Mouse (Mus musculus) lung, adult 2 months (tissue): ENCODE measurements around the gene Fasn. TPM values are rescaled to one million over a fixed set of nuclear protein-coding genes. Genes with fewer than 3 reads are reported as not detected.
"Not testable (repeated sequence)": the region's sequence is repeated elsewhere in the genome, so short reads cannot be mapped to it uniquely, and the experiment has no call there.

Experiments used
- DNase-seq: peaks from one replicate; pipeline ENCODE4 v3.0.0; 2022
- H3K4me1 ChIP-seq: fragments of 200-500 bp; 2 replicates; pipeline ENCODE4 v1.6.1; 2011; ENCODE audit warnings: low read length; ENCODE audit not compliant: control insufficient read depth, insufficient read depth
- H3K4me3 ChIP-seq: fragments of 200-500 bp; replicated peaks from 2 replicates; pipeline ENCODE3; 2011; ENCODE audit warnings: low read depth, mild to moderate bottlenecking, control low read depth, low read length; ENCODE audit errors: extremely low read depth
- CTCF ChIP-seq: fragments of 200-500 bp; IDR thresholded peaks from 2 replicates; pipeline ENCODE4 v1.5.1; 2011; ENCODE audit warnings: mild to moderate bottlenecking, low read length, control low read depth; ENCODE audit not compliant: insufficient read depth
- POLR2A ChIP-seq: fragments of 200-500 bp; IDR thresholded peaks from 2 replicates; pipeline ENCODE4 v1.6.1; 2011; ENCODE audit warnings: low read depth, mild to moderate bottlenecking, control low read depth, low read length, borderline replicate concordance; ENCODE audit errors: extremely low read depth
- WGBS: fragments of 180-500 bp; shearing (Covaris S2); methylation state at CpG from one replicate; pipeline ENCODE4 v1.1.7; 2018; 5-methylcytosine and 5-hydroxymethylcytosine counted together
- polyA plus RNA-seq: library from polyadenylated mRNA; depleted of rRNA; stranded (reverse); fragments of >200 nt; gene quantifications from 2 replicates; pipeline ENCODE4 v1.2.3, GENCODE M21; 2012

Gene Fasn
- polyA plus RNA-seq, 1 experiment, result 1,388 TPM

- DNase-seq, result peak; percentile 87
Observed at GRCm38 (mm10) chr11:120784064-120784791, 40.1 kb downstream of the Fasn start, which contains the start of the genes Rfng and Gps1. TSS of gene Rfng (minus strand) at chr11:120784207. TSS of gene Gps1 (plus strand) at chr11:120784272.

GRCm38 (mm10) chr11:120783426-120784063, 40.8 kb downstream of the Fasn start:
- Histone ChIP-seq H3K4me1 (peaks cover 11% of the 10 kb centered on the region), H3K4me3 (peak overlapping the region; percentile 85)
- DNase-seq, result peak; percentile 32
- TF ChIP-seq CTCF (no peak), POLR2A (no peak)
- 1% methylated on average over 42 of the region's 42 CpGs for WGBS

More at GRCm38 (mm10) chr11:120784064-120784791, 40.1 kb downstream of the Fasn start, which contains the start of the genes Rfng and Gps1:
- WGBS, result under 1% methylated on average over 96 of the region's 107 CpGs
- TF ChIP-seq CTCF, result no peak
- 0 out of 2 replicates have a peak, but pooled peaks have one; percentile 40 for TF ChIP-seq POLR2A
- Histone ChIP-seq H3K4me3 (peak within 1 kb of the TSS; percentile 85), H3K4me1 (peaks cover 11% of the 10 kb centered on the region)

GRCm38 (mm10) chr11:120781361-120781760, 43.0 kb downstream of the Fasn start:
- not testable (repeated sequence) for DNase-seq, H3K4me3 ChIP-seq
- peaks cover 11% of the 10 kb centered on the region for H3K4me1 ChIP-seq
- WGBS, result 92% methylated on average over 6 of the region's 6 CpGs

GRCm38 (mm10) chr11:120779876-120780275, 44.5 kb downstream of the Fasn start:
- WGBS, result 94% methylated on average over 1 of the region's 1 CpGs
- peaks cover 6% of the 10 kb centered on the region for H3K4me1 ChIP-seq

GRCm38 (mm10) chr11:120777123-120777522, 47.2 kb downstream of the Fasn start:
- TF ChIP-seq POLR2A (no peak), CTCF (no peak)
- Histone ChIP-seq H3K4me1 (no peaks in the 10 kb centered on the region), H3K4me3 (no peak overlapping the region)
- WGBS, result 33% methylated on average over 6 of the region's 6 CpGs
- no peak for DNase-seq

More at GRCm38 (mm10) chr11:120779876-120780275, 44.5 kb downstream of the Fasn start:
- TF ChIP-seq POLR2A (no peak), CTCF (no peak)
- no peak for DNase-seq
- H3K4me3 ChIP-seq, result no peak overlapping the region

GRCm38 (mm10) chr11:120775774-120776469, 48.4 kb downstream of the Fasn start:
- Histone ChIP-seq H3K4me3 (no peak overlapping the region), H3K4me1 (no peaks in the 10 kb centered on the region)
- 20% methylated on average over 15 of the region's 15 CpGs for WGBS
- DNase-seq, result peak; percentile 97
- TF ChIP-seq CTCF (peak; percentile 100), POLR2A (peak; percentile 33; the same call in 1 of the 2 replicates)

- 89% methylated on average over 7 of the region's 7 CpGs for WGBS
- TF ChIP-seq CTCF (no peak), POLR2A (no peak)
- DNase-seq, result no peak
- H3K4me1 ChIP-seq, result no peaks in the 10 kb centered on the region
- no peak overlapping the region for H3K4me3 ChIP-seq
Observed at GRCm38 (mm10) chr11:120773463-120774190, 50.7 kb downstream of the Fasn start.

- 0 out of 2 replicates have a peak, but pooled peaks cover 2% of the 10 kb centered on the region for H3K4me1 ChIP-seq
- H3K4me3 ChIP-seq, result no peak overlapping the region
- no peak for TF ChIP-seq POLR2A
- no peak for TF ChIP-seq CTCF
- 89% methylated on average over 3 of the region's 3 CpGs for WGBS
- DNase-seq, result no peak
Observed at GRCm38 (mm10) chr11:120772749-120773148, 51.6 kb downstream of the Fasn start.

GRCm38 (mm10) chr11:120768206-120768605, 56.1 kb downstream of the Fasn start:
- TF ChIP-seq CTCF (no peak), POLR2A (no peak)
- Histone ChIP-seq H3K4me1 (0 out of 2 replicates have a peak, but pooled peaks cover 2% of the 10 kb centered on the region), H3K4me3 (no peak overlapping the region)
- WGBS, result 57% methylated on average over 1 of the region's 1 CpGs
- no peak for DNase-seq

GRCm38 (mm10) chr11:120767023-120767422, 57.3 kb downstream of the Fasn start:
- H3K4me1 ChIP-seq, DNase-seq, H3K4me3 ChIP-seq: not testable (repeated sequence)
- 56% methylated on average over 5 of the region's 7 CpGs for WGBS

- not testable (repeated sequence) for H3K4me1 ChIP-seq, H3K4me3 ChIP-seq, DNase-seq
- WGBS, result 14% methylated on average over 9 of the region's 23 CpGs
Observed at GRCm38 (mm10) chr11:120763121-120763999, 61.0 kb downstream of the Fasn start.

- not testable (repeated sequence) for H3K4me1 ChIP-seq, DNase-seq, H3K4me3 ChIP-seq
- WGBS, result 5% methylated on average over 14 of the region's 14 CpGs
Observed at GRCm38 (mm10) chr11:120762672-120763041, 61.7 kb downstream of the Fasn start, which contains the start of gene Hmga1b. TSS of gene Hmga1b (plus strand) at chr11:120762794.
